Mouse (Mus musculus) telencephalon, adult 2 months (tissue): ENCODE measurements around the gene Slc22a20.

Experiments used
- DNase-seq: peaks from one replicate; pipeline ENCODE4 v3.0.0-alpha.2; 2011; ENCODE audit warnings: low read depth, low spot score

The Slc22a20 gene

DNA sequence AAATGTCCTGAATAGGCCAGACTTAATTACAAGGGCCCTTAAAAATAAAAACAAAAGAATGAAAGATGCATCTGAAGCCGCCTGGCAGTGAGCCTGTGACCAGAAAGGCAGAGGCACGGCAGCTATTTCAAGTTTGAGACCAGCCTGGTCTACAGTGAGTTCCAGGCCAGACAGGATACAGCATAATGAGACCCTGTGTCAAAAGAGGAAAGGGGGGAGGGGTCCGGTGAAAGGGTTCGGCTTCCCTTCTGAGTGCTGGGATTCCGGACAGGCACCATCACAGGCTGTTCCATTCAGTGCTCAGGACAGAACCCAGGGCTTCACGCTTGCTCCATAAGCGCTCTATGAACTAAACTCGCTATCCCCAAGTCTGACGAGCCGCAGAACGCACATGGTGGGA lies 58.9 kb downstream of the Slc22a20 start:
- no peak for DNase-seq

DNA sequence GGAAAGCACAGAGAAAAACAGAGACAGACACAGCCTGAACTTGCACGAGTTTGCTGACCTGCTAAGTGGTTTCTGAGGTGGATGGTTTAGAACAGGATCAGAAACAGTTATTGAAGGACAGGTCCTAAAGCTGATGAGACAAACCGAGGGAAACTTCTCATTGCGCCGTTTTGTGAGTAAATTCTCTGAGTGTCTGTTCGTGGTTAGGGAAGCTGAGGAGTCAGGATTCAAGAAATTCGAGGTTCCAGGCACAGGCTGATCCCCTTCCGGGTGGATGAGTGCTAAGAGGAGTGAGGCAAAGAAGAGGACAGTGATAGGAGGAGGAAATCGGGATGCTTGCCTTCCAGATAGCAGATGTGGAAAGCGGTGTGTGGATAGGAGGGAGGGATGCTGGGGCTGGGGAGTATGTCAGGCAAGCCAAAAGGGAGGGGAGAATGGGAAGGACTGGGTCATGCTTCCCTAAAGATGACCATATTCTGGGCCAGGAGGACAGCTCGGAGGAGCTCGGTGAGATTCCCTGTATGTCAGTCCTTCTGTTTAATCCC lies 60.6 kb downstream of the Slc22a20 start:
- no peak for DNase-seq

- peak; percentile 91 for DNase-seq
These were observed 61.2 kb downstream of the Slc22a20 start, which contains the start of gene Cdc42ep2 for GRCm38 (mm10) chr19:5924713-5925093. Gene Cdc42ep2, minus strand, starts transcription at chr19:5924816.

GRCm38 (mm10) chr19:5923990-5924712 lies 61.8 kb downstream of the Slc22a20 start:
- peak; percentile 55 for DNase-seq

GRCm38 (mm10) chr19:5922963-5923362 lies 63.0 kb downstream of the Slc22a20 start:
- DNase-seq = no peak

DNA sequence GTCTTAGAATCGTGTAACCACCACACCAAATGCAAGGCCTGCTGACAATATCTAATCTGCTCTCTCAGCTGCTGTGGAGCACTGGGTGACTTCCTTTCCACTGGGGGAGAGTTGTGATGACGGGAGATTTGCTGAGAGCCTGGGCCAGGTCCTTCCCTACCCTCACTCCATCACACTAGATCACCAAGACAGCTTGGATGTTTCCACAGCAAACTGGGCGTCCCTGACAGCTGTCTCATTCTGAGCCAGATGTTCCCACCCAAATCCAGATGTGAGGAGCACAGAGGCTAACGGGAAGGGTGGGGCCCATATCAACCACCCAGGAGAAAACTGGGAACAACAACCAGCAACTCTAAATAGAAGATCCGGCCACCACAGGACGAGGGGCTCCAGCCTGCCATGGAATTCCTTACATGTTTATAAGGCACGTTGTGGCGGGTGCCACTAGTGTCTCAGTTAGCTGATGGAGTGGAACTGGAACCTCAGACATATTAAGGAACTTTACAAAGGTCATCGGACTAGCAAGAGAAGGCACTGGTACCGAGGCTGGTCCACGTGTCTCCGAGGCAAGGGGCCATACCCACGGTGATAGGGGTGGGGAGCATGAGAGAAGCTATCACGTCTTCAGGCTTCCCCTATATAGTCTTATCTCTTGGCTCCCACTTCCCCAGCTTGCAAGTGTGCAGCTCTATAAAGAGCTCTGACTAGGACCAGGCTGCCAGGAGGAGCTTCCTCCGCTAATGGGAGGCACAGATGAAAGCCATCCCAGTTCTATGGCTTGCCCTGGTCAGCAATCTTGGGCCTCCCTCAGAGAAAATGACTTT lies 63.6 kb downstream of the Slc22a20 start:
- DNase-seq = no peak

DNA sequence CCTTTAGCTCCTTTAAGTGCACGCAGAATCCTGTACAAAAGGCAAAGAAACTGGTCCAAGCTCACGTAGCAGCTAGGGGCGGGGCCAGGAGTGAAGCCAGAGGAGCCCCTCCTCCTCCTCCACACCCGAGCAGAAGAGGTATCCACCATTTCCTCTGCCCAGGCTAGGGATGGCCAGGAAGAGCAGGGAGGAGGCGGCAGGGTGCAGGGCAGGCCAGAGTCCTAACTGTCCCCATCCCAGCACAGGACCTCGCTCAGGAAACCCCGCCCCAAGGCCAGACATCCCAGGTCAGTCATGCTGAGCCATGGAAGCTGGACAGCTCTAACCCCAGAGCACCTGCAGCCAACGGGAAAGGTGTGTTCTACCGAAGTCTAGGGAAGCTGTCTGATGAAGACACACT lies 64.2 kb downstream of the Slc22a20 start:
- no peak for DNase-seq
